ENCODE assay signal across 8 mouse cellular contexts in the genomic region with DNA sequence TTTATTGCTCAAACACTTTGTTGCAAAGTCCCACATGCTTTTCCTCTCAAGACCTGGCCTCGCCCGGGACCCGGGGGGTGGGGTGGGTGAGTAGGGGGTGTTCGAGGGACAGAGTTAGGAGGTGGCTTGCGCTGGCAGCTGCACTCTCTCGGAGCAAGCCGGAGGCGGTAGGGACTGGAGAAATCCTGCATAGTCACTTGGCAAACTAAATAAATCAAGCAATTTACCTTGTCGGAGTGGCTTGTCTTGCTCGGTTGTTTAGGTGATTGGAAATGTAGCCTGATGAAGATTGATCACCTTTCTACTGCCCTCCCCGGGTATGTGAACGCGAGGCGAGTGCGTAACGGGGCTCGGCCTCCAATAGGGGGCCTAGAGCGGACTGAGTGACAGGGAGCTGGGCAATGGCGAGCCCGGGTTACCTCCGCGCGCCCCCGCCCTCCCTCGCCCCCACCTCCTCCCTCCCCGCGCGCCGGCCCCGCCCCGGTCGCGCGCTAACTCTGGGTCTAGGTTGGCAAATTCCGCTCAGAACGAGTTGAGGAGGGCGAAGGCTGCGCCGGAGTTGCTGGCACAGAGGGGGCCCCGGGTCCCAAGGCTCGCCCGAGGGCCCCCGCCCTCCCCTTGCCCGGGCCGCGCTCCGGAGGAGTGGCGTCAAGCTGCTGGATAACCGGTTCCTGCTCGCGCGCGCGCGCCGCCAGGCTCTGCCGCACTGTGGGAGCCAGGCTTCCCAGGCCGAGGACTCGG. TPM values are rescaled to one million over a fixed set of nuclear protein-coding genes. Genes with fewer than 3 reads are reported as not detected.
A peak's percentile ranks its signal among the peaks of the same experiment; 100 is the strongest.
DNase-seq lines count a peak whose midpoint lies in the region; ATAC-seq and TF ChIP-seq lines count a peak whose summit lies in the region.

No protein-coding gene starts in this region.

- under 1% methylated on average over 59 of the region's 59 CpGs for WGBS in embryonic facial prominence, embryonic 11.5 days
- WGBS in heart, embryonic 16.5 days: 1% methylated on average over 33 of the region's 59 CpGs
- 2% methylated on average over 58 of the region's 59 CpGs for WGBS in small intestine, adult 2 months

- peak overlapping the region; percentile 92 for H3K4me2 ChIP-seq in embryonic facial prominence, embryonic 11.5 days (ENCODE audit: low read depth, low read length)
- peak overlapping the region; percentile 95 for H3K4me2 ChIP-seq in heart, embryonic 16.5 days (ENCODE audit: low read depth, low read length)

- peaks cover 62% of the 10 kb centered on the region for H3K27me3 ChIP-seq in embryonic facial prominence, embryonic 11.5 days (ENCODE audit: control insufficient read depth, insufficient read depth, low read length)
- peaks cover 72% of the 10 kb centered on the region for H3K27me3 ChIP-seq in heart, embryonic 16.5 days (ENCODE audit: control insufficient read depth, insufficient read depth, low read length)
- peaks cover 83% of the 10 kb centered on the region for H3K27me3 ChIP-seq in small intestine, adult 2 months (ENCODE audit: control insufficient read depth, insufficient read depth, low read length)

- no peaks in the 10 kb centered on the region for H3K9me3 ChIP-seq in embryonic facial prominence, embryonic 11.5 days (replicated peaks; ENCODE audit: control insufficient read depth, low read length)
- no peaks in the 10 kb centered on the region for H3K9me3 ChIP-seq in heart, embryonic 16.5 days (replicated peaks; ENCODE audit: control insufficient read depth, low read length)

- peaks cover 3% of the 10 kb centered on the region; the same call in 1 of the 2 replicates for H3K4me1 ChIP-seq in embryonic facial prominence, embryonic 11.5 days (ENCODE audit: control insufficient read depth, insufficient read depth, low read length)
- H3K4me1 ChIP-seq in heart, embryonic 16.5 days (ENCODE audit: control insufficient read depth, insufficient read depth, low read length): peaks cover 30% of the 10 kb centered on the region
- peaks cover 13% of the 10 kb centered on the region for H3K4me1 ChIP-seq in small intestine, adult 2 months (ENCODE audit: control insufficient read depth, insufficient read depth, insufficient read length, low read length)

- DNase-seq in 3134 (ENCODE audit: extremely low read depth, insufficient read length, low spot score) (peak; percentile 89), ES-CJ7 (ENCODE audit: low read depth, low spot score) (peak; percentile 87)
- peak; percentile 81 for DNase-seq in embryonic facial prominence, embryonic 11.5 days (ENCODE audit: low spot score)
- peak; percentile 25 to 58 for DNase-seq in kidney, postnatal 36 days
- peak; percentile 55 to 68 for DNase-seq in lung, postnatal 4 days

- H3K27ac ChIP-seq in embryonic facial prominence, embryonic 11.5 days (replicated peaks; ENCODE audit: low read depth, low read length): peak overlapping the region; percentile 56
- no peak overlapping the region for H3K27ac ChIP-seq in heart, embryonic 16.5 days (ENCODE audit: low read length)
- H3K27ac ChIP-seq in small intestine, adult 2 months (ENCODE audit: insufficient read depth, low read depth, low read length): no peak overlapping the region

- H3K4me3 ChIP-seq in embryonic facial prominence, embryonic 11.5 days (ENCODE audit: low read depth, low read length): peak overlapping the region; percentile 59
- peak overlapping the region; percentile 58 for H3K4me3 ChIP-seq in heart, embryonic 16.5 days (ENCODE audit: low read length)
- peak overlapping the region; percentile 64 for H3K4me3 ChIP-seq in small intestine, adult 2 months (ENCODE audit: low read depth, low read length)

- no peaks in the 10 kb centered on the region for H3K36me3 ChIP-seq in embryonic facial prominence, embryonic 11.5 days (replicated peaks; ENCODE audit: control insufficient read depth, insufficient read depth, low read depth, low read length)
- H3K36me3 ChIP-seq in heart, embryonic 16.5 days (ENCODE audit: control insufficient read depth, insufficient read depth): peaks cover 6% of the 10 kb centered on the region
- 0 out of 2 replicates have a peak, but pooled peaks cover 2% of the 10 kb centered on the region for H3K36me3 ChIP-seq in small intestine, adult 2 months (ENCODE audit: control insufficient read depth, insufficient read depth, low read length)

- peak; percentile 90 for ATAC-seq in embryonic facial prominence, embryonic 11.5 days (replicated peaks; ENCODE audit: insufficient number of reproducible peaks, low FRiP score, low TSS enrichment, low read depth)
- peak; percentile 85 for ATAC-seq in heart, embryonic 16.5 days (replicated peaks; ENCODE audit: extremely low read depth, insufficient read depth, low FRiP score)
- no peak for ATAC-seq in inflammation-experienced regulatory T-cells, adult 6 months

- TF ChIP-seq CTCF in small intestine, adult 2 months (IDR thresholded peaks at IDR 0.05; ENCODE audit: extremely low read depth, insufficient read length, insufficient replicate concordance, low read depth, low read length): no peak

- H3K9ac ChIP-seq in embryonic facial prominence, embryonic 11.5 days (replicated peaks; ENCODE audit: low read length): peak overlapping the region; percentile 60
- peak overlapping the region; percentile 67 for H3K9ac ChIP-seq in heart, embryonic 16.5 days (ENCODE audit: low read length)

- TF ChIP-seq POLR2A in small intestine, adult 2 months (IDR thresholded peaks at IDR 0.05; ENCODE audit: low read depth, low read length): no peak

RNA-seq across cellular contexts. Expression of a gene that starts 1.2 kb away (rescaled TPM):
- 5.9 and 9.4 TPM in 2 replicates for polyA plus RNA-seq in embryonic facial prominence, embryonic 11.5 days (2014; fragmentation: Nextera tagmentation; extraction: Ambion mirVana)
- 0.13 and 0.26 TPM in 2 replicates for polyA plus RNA-seq in heart, embryonic 16.5 days (2015; fragmentation: Nextera tagmentation; extraction: Ambion mirVana)
- not detected in 2 replicates for polyA plus RNA-seq in small intestine, adult 2 months (2012; rRNA removed)
- polyA plus RNA-seq in inflammation-experienced regulatory T-cells, adult 6 months (2017; shearing (Covaris generic)): not detected
